Mouse (Mus musculus): Measurements from ENCODE around the gene Tep1.
"Not testable (repeated sequence)": the region's sequence is repeated elsewhere in the genome, so short reads cannot be mapped to it uniquely, and the experiment has no call there.

Tep1 gene

GRCm38 (mm10) chr14:50868211-50868610 lies 2.1 kb downstream of the Tep1 start:
- no peak for DNase-seq

DNA sequence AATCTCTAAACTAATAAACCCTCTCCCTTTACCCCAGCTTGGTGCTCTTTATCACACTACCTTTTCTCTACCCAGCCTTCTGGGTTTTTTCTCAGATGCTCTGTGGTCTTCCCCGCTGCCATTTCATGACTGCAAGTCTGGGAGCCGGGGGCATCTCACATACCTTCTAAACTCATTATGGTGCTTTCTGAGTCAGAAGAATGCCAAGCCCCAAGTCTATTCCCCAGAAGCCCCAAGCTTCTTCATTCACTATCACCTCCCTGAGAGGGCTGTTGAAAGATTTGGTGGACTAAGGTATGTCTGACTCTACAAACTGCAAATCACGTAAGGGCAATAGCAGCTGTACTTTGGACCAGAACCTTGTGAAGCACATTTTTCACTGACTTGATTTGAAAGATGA lies 3.4 kb downstream of the Tep1 start:
- DNase-seq = no peak

DNA sequence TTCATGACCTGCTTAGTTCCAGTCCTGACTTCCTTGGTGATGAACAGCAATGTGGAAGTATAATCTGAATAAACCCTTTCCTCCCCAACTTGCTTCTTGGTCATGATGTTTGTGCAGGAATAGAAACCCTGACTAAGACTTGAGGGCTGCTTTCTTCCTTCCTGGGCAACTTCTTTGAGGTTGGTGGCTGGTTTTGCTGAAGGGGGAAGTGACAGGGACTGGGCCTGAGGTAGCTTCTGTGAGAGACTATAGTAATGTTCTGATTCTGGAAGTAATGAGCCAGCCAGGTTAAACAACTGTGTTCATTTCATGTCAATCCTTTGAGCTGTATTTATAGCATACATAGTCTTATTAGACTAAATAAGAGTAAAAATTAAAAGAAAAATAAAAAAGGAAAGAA lies 5.4 kb downstream of the Tep1 start:
- DNase-seq = not testable (repeated sequence)

GRCm38 (mm10) chr14:50862641-50863040 lies 7.7 kb downstream of the Tep1 start:
- no peak for DNase-seq

DNA sequence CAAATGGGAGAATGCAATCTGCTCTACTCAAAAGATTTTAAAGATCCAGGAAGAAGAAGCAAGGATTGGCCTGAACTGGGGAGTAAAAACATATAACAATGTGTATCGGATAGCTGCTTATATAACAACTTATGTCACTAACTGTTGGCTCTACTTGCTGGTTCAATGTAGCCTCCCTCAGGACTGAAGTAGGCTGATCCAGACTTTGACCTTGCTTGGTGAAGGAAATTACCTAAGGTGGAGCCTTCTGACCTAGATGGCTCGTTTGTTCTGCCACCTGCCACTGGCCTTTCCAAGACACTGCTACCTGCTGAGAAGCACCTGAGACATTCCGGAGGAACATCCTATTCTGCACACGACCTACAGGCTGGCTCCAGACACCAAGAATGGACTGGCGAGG lies 14.6 kb downstream of the Tep1 start:
- DNase-seq = no peak

DNA sequence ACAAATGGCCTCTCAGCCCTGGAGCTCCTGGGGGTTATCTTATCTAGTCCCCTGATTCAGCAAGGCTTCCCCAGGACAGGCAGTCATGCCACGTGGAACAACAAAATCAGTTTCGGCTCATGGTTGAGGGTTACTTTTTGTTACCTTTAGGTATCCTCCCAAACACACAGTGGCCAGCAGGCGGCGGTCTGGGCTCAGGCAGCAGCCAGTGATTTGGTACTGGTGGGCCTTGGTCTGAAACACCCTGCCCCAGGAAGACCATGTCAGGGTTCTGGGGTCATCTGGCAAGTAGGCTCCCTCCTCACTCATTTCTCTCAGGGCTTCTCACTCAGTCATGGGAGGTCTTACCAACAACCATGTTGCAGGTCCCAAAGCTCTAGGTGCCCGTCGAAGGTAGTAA lies 33.1 kb downstream of the Tep1 start:
- DNase-seq = no peak

DNA sequence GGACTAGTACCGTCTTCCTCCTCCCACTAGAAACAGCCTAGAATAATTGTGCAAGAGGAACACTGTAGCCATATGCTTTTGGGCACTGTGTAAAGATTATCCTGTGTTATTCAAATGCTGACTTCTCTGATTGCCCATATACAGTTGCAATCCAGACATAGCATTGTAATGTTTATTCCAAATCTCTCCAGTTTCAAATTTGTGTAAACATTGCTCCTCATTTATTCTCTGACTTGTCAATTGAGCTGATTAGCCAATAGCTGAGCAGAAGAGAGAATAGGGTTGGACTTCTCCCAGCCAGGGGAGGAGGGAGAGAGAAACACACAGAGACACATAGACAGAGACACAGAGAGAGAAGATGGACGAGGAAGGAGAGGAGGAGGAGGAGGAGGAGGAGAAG lies 35.9 kb downstream of the Tep1 start:
- no peak for DNase-seq

- DNase-seq = no peak
These were observed 36.4 kb downstream of the Tep1 start for GRCm38 (mm10) chr14:50833964-50834363.

DNA sequence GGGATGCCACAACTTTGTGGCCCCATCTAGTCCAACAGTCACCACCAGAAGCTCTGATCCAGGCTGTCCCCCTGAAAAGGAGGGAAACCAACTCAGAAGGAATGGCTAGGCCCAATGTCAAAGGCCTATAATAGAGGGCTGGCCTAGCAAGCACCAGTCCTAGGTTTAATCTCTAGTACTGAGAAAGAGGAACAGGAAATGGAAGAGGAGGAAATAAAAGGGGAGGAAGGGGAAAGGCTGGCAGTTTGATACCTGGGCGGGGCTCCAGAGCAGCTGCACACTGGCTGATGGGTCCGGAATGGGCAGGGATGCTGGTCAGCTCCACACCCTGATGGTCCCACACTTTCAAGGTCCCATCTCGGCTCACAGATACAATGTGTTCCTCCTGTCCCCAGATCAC lies 40.5 kb downstream of the Tep1 start:
- no peak for DNase-seq

- DNase-seq = peak; percentile 31
These were observed 43.8 kb downstream of the Tep1 start for GRCm38 (mm10) chr14:50826579-50826978.

GRCm38 (mm10) chr14:50824219-50824618 lies 46.1 kb downstream of the Tep1 start:
- DNase-seq = no peak

GRCm38 (mm10) chr14:50823240-50823639 lies 47.1 kb downstream of the Tep1 start:
- DNase-seq = no peak

DNA sequence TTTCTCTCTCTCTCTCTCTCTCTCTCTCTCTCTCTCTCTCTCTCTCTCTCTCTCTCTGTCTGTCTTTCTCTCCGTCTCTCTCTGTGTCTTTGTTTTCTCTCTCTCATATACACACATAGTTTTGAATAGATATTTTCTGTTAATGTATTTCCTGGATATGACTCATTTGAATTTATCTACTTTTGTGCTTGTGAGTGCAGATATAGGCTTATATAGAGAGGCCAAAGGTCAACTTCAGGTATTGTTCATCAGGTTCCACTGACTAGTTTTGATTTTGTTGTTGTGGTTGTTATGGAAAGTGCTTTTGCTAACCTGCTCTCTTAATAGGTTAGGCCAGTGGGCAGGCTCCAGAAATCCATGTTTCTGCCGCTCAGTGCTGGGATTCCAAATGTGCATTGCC lies 57.3 kb downstream of the Tep1 start:
- no peak for DNase-seq

DNA sequence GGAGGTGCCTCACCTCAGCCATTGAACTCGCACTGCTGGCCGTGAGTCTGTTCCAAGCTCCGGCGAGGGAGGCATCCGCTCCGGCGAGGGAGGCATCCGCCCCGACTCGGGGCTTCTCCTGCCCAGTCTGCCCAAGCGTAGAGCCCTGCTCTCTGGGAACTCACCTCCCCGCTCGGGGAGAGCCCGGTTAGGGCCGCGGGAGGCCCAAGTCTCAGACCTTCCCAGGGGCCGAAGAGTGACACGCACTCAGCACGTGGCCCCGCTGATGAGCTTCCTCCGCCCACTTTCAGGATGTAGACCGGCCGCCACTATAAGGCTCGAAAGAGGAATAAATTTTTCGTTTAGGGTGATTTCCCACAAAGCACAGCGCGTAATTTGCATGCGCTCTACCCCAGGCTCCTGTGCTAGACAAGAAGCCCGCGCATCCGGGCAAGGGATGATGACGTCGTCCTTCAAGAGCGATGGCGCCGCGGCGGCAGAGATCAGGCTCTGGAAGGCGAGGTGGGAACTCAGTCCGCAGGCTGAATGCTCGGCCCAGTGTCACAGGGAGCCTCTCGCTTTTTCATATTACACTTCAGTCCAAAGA lies 62.8 kb downstream of the Tep1 start, which contains the start of the genes Ccnb1ip1 and Parp2:
TSS of gene Ccnb1ip1 (minus strand) at position 246 of the 586 bp plus-strand sequence.
TSS of gene Parp2 (plus strand) at position 355 of the 586 bp plus-strand sequence.
- peak; percentile 98 for DNase-seq

DNA sequence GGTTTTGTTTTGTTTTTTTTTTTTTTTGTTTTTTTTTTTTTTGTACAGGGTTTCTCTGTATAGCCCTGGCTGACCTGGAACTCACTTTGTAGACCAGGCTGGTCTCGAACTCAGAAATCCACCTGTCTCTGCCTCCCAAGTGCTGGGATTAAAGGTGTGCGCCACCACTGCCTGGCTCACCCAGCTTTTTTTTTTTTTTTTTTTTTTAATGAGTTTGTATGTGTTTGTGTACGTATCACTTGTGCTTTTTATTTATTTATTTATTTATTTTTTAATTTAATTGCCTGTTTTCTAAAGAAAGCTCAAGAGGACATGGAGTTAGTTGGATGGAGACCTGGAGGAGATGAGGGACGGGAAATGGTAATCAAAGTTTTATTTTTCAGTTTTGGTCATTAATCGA lies 63.9 kb downstream of the Tep1 start:
- DNase-seq = not testable (repeated sequence)

- no peak for DNase-seq
These were observed 65.7 kb downstream of the Tep1 start for GRCm38 (mm10) chr14:50804683-50805082.

DNA sequence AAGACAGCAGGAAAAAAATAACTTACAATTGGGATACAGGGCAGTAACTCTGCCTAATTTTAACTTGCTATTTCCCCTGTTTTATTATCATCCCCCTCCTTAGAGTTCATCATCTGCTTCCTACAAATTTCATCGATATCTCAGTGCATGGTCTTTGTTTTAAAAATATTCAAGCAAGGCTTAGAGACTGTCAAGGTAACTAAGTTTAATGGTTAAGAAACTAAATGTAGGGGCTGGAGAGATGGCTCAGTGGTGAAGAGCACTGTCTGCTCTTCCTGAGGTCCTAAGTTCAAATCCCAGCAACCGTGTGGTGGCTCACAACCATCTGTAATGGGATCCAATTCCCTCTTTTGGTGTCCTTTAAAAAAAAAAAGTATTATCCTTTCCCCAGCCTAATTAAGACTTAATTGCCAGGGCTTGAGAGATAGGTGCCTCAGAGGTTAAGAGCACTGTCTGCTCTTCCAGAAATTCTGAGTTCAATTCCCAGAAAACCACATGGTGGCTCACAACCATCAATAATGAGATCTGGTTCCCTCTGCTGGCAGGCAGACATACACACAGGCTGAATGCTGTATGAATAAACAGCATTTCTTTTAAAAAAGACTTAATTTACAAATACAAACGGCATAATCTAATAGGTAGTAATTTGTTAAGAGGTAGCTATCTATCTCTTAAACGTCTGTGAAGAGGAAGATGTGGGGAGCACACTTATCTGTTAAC lies 67.4 kb downstream of the Tep1 start:
- DNase-seq = no peak

DNA sequence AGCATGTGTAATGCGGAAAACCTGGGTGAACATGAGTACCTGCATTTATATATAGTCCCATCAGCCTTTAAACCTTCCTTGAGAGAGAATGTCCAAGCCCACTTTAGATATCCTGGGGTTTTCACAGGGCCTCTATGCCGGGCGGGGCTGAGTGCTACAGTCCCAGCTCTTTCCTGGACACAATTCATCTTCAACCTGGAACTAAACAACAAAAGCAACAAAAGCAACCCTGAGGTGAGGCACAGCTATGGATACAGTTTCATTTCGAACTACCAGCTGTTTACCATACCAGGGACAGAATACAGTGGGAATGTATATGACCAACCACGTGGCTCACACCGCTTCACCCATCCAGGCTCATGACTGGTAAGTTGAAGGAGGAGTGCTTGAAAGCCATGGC lies 67.9 kb downstream of the Tep1 start:
- no peak for DNase-seq

GRCm38 (mm10) chr14:50799502-50800259 lies 70.7 kb downstream of the Tep1 start:
- DNase-seq = peak; percentile 25

DNA sequence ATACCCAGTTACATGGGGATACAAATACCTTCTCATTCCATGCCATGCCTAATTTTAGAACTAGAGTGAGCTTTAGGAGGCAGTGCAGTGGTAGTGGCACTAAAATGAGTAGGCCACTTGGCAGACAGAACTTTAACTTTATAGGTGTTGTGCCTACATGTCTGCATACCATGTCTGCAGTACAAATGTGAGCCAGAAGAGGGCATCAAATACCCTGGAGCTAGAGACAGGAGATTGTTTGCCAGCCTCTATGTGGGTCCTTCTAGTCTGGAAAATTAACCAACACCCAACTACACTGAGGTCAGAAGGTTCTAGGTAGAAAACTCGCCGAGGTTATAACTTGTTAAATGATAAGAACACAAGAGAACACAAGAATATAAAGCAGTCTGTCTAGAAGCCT lies 71.8 kb downstream of the Tep1 start:
- DNase-seq = no peak

DNA sequence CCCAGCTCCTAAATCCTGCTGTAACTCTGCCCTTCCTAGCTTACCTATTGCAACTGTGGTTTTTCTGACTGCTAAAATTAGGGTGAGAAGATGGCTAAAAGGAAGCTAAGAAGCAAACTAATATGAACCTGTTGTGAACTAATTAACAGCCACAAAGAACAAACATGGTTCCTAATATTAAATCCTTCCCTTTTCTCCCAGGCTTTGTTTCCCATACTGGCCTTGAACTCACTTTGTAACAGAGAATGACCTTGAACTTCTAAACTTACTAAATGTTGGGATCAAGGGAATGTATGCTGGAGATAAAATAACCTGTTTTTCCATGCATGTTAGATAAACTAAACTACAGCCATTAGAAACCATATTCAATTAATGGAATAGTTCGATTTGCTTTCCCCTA lies 73.9 kb downstream of the Tep1 start:
- no peak for DNase-seq

DNA sequence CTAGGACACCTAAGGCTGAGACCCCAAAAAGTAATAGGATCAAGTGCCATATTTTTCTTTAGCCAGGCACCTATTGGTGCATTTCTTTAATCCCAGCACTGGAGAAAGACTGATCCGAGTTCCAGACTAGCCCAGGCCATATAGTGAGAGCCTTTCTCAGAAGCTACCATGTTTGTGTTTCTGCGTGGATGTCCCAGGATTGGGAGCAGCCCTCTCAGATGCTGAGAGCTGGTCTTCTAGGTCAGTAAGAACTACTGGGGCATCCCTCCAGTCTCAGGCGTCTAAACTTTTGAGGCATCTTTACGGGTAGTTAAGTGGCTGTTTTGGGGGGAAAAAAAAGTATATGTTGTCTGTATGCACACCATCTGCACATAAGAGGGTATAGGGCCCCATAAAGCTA lies 74.4 kb downstream of the Tep1 start:
- DNase-seq = no peak

- DNase-seq = no peak
These were observed 75.0 kb downstream of the Tep1 start for GRCm38 (mm10) chr14:50795261-50795935.

All from right cerebral cortex, adult 18-20 months (tissue).